Mouse (Mus musculus): Measurements from ENCODE around the gene Trpc4ap.

DNA sequence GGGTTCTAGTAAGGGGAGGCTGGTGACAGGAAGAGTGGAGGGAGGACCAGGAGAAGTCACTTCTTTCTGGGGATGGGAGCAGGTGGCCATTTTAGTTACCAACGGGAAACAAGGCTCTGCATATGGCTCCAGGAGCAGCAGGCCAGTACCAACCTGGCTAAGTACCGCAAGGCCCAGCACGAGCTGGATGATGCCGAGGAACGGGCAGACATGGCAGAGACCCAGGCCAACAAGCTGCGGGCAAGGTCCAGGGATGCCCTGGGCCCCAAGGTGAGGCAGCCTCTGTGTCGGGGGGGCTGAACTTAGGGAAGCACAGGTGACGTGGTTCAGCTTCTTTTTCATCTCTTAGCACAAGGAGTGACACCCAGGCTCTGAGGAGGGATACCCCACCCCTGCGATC is 58.5 kb downstream of the Trpc4ap start:
- TF ChIP-seq POLR2A (IDR thresholded peaks at IDR 0.05; ENCODE audit: low read depth, low read length) (no peak), CTCF (IDR thresholded peaks at IDR 0.05; ENCODE audit: borderline replicate concordance, insufficient read depth, low read length) (no peak)
